Mouse (Mus musculus) retina, adult 2 months (tissue): ENCODE data around the gene Bcl2a1a.
"Not testable (repeated sequence)": the region's sequence is repeated elsewhere in the genome, so short reads cannot be mapped to it uniquely, and the experiment has no call there.

ENCODE experiments used
- DNase-seq: peaks from one replicate; pipeline ENCODE4 v3.0.0-alpha.2; 2012; ENCODE audit warnings: low read depth, low spot score

Bcl2a1a gene

DNA sequence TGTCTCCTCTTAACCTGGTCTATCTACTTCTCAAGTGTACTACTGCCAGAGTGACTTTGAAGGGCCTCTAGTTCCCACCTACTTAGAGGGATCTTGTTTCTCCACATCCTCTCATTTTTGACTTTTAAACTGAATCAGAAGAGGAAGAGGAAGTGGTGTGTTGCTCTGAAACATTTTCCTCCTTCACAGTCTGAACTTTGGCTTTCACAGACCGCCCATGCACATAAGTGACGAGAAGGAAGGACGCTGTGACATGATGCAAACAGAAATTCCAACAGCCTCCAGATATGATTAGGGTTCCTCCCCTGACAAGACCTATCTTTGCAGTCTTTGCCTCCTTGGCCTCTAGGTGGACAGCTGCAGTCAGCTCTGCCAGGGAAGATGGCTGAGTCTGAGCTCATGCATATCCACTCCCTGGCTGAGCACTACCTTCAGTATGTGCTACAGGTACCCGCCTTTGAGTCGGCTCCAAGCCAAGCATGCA, at the start of gene Bcl2a1a:
Gene Bcl2a1a, plus strand, starts transcription at position 231 of the 484 bp plus-strand sequence.
- DNase-seq: not testable (repeated sequence)

DNA sequence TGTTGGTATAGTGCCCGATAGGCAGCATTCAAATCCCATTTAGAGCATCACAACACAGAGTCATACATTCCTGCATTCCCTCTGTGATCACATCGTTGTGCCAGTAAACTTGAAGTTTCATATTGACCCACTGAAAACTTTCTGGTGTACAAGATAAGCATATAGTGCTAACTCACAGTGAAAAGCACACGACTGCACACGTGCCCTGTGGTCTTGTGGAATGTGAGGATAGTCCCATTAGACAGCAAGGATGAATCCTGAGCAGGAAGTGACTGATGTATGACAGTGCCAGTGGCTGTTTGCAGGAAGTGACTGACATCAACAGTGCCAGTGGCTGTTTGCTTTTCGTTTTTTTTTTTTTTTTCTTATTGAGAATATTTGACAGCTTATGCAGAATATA, 40.1 kb upstream of the Bcl2a1a start:
- not testable (repeated sequence) for DNase-seq

DNA sequence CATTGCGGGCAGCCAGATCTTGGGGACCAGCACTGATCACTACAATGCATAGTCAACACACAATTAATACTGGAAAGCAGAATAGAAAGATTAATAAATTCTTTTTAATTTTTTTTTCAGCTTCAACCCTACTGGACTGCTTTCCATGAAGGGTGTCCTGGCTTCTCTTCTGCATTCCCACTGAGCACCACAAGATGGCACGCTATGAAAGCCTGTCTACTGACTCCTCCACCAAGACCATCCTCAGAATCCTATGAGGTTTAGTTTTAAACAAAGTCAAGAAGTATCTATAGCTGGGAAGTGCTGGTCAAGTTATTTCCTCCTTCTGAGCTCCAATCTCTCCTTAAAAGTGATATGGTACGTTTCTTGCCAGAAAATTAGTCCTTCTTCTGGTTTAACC, 18.4 kb upstream of the Bcl2a1a start:
- not testable (repeated sequence) for DNase-seq

DNA sequence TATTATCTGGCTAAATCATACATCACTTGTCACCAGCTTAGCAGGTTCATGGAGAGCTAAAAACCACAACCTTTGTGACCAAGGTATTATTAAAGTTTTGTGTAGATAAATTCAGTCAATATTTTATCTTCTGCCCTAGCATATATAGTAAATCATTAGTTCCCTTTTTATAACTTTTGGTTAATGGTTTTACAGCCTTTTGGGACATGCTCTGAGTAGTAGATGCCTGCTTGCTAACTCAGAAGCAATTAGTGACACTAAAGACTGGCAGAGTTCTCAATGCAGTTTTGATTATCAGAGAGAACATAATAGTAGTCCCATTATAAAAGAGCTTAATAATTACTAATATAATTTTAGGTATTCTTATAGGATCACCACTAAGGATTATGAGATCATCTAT, 5.2 kb upstream of the Bcl2a1a start:
- DNase-seq: not testable (repeated sequence)

DNA sequence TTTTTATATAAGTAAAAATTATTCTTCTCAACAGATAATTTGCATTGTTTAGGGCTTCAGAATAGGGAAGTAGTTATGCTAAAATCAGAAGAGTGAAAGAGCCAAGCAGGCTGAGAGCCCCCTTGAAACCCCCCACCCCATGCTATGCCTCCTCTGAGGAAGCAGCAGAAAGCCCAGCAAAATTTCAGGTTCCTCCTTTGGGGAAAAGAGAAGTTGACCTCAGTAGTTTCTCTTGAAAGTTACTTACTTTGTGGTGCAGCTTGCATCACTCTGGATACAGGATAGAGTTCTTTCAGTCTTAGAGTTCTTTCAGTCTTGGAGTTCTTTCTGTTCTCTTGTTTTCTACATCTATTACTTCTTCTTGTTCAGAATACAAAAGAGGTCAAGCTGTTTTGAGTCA, 3.5 kb upstream of the Bcl2a1a start:
- not testable (repeated sequence) for DNase-seq

DNA sequence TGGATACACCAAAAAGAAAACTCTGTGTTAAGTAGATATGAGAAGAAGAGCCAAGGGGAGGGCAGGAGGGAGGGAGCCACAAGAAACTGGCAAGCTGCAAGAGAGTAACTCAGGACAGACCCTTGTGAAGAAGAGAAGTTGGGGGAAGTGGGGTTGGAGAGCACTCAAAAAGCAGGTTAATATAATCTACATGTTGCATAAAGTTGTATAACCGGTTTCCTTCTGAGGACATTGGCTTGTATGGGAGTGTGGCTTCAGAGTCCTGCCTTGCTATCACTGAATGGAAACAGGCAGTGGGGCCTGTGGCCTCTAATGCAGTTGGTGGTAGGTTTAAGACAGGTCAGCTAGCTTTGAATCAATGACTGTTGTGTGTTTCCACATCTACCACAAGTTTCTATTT, 1.5 kb upstream of the Bcl2a1a start:
- not testable (repeated sequence) for DNase-seq

DNA sequence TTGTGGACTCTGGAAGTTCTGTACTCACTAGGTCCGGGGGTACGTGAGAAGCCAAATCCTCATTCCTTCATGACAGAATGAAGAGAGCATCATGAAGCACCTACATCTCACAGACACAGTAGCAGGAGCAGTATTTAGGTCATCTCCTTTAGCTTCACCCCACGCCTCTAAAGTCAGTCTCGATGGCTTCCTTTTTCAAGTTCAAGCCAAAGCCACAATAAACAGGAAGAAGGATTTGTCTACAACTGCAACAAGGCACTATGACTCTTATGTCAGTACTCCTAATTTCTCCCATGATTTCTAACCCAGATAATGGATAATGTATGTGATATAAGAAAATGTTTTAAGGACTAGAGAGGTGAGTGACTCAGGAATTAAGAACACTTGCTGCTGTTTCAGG, 665 bp upstream of the Bcl2a1a start:
- DNase-seq: not testable (repeated sequence)

DNA sequence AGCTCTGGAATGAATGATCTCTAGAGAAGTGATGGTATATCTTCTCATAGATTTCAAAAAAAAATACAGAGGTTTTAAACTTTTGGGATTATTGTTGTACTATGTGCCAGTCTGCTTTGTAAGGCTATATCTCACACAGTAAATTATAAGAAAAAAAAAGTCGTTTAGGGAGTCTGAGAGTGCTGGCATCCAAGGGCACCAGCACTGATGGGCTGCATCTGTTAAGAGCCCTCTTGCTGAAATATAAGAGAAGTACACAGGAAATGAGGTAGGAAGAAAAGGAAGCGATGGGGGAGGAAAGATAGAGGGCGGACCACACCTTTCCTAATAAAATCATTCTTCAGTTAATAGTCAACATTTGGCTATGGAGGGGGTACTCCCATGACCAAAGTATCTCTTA, 2.2 kb downstream of the Bcl2a1a start:
- no peak for DNase-seq

DNA sequence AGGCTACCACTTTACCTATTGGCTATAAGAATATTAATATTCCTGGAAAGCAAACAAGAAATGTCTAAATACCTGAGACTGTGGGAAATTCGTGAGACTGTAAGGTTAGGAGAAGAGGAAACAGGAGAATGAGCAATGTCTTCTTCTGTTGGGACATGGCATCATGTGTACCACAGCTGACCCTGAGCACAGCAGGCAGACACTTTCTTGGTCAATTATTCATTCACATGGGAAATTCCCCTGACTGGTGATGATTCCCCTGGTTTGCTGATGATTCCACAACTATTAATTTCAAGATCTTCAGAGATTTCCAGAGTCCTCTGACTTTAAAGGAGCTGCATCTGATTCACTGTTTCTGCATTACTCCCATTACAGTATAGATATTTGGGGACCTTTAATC, 3.3 kb downstream of the Bcl2a1a start:
- not testable (repeated sequence) for DNase-seq

DNA sequence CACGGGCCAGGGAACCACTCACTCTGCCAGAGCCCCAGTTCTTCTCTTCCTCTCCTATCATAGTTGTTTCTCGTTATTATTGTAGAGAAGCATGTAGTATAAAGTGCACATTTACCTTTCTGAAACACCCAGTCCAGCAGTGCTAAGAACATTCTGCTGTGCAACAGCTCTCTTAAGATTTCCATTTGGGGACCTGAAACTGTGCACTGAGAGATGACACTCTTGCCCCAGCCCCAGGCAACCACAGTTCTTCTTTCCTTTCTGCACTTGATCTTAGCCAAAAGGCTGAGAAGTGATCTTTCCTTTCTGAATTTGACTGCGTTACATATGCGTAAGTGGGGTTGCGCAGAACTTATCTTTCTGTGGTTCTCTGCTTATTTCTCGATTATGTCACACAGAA, 9.8 kb downstream of the Bcl2a1a start:
- not testable (repeated sequence) for DNase-seq

DNA sequence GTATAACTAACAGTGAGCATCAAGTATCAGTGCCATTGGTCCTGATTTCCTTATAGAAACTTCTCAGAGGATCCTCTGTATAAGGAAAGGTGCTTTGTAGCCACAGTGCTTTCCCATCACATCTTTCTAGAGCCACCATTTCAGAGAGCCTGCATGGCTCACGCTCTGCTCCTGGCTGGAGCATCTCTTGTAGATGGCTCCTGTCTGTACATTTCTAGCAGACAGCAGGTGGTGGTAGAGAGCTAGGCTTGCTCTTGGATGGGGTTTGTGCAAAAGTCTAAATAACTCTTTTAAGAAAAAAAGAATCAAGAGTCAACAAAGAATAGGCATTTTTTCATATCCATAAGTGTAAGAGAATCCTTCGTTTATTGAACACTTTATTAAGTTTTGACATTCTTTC, 12.8 kb downstream of the Bcl2a1a start:
- DNase-seq: not testable (repeated sequence)

DNA sequence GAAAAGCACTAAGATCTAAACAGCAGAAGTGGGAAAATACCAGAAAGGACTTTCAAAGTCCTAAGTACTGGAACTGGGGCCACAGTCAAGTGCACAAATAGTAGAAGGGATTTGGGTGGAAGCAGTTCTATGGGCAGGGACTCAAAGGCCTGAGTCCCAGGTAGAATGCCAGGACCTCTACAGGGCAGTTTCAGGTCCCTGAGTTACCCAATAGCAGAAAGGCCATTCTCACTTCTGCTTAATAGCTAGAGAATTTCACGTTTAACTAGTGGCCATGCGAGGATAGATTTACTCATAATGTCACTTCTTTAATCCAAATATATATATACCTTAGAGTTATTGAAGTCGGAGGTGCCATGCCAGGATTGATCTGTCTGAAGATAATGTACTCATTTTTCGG, 20.2 kb downstream of the Bcl2a1a start:
- DNase-seq: not testable (repeated sequence)

DNA sequence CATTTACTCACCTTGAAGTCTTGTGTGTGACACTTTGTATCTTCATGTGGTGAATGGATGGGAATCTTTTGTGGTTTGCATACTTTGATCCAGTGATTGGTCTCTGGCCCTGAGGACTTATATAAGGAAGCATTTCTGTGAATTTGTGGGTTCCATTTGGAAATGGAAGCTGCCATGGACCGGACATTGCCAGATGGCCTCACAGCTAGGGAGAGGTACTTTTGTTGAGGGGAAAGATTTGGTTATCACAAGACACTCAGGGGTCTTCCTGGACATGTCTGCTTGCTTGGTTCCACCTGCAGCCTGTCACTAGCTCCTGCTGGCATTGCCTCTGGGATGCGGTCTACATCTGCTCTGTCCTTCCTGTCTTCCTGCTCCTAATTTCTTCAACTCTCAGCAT, 23.1 kb downstream of the Bcl2a1a start:
- not testable (repeated sequence) for DNase-seq

DNA sequence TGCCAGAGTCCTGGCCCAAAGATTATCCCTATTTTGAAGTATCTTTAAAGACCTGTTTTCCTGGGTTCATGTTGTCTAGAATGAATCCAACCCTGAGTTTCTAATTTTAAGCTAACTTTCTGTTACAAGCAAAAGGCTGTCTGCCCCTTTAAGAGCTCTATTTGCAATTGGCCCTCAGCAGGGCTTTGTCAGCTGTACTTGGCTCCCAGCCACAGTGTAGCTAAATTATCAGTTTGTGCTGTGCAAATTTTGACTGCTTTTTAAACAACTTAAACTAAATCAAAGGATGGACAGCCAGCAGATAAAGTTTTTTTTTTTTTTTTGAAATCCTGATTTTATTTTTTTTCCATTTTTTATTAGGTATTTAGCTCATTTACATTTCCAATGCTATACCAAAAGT, 44.8 kb downstream of the Bcl2a1a start:
- not testable (repeated sequence) for DNase-seq
